Mouse (Mus musculus): ENCODE results near the gene Defa33. TPM values are rescaled to one million over a fixed set of nuclear protein-coding genes. Genes with fewer than 3 reads are reported as not detected.
"Not testable (repeated sequence)": the region's sequence is repeated elsewhere in the genome, so short reads cannot be mapped to it uniquely, and the experiment has no call there.

The Defa33 gene
- polyA plus RNA-seq (2015; fragmentation: Nextera tagmentation; extraction: Ambion mirVana) = not detected in 2 replicates

GRCm38 (mm10) chr8:21391511-21391910 lies at the start of gene Defa33:
TSS of gene Defa33 (plus strand) at chr8:21391811.
- not testable (repeated sequence) for ATAC-seq; H3K36me3 ChIP-seq (ENCODE audit: control insufficient read depth, insufficient read depth, low read length); H3K27me3 ChIP-seq (replicated peaks; ENCODE audit: control insufficient read depth, insufficient read depth, low read length); H3K9ac ChIP-seq (ENCODE audit: low read depth, low read length); H3K9me3 ChIP-seq (ENCODE audit: control insufficient read depth, low read length); H3K4me2 ChIP-seq (ENCODE audit: low read depth, low read length); H3K4me1 ChIP-seq (ENCODE audit: control insufficient read depth, insufficient read depth, low read length); H3K27ac ChIP-seq (ENCODE audit: low read length); H3K4me3 ChIP-seq (ENCODE audit: low read length)
- no CpG with 5 or more reads among the region's 2 CpGs for WGBS

GRCm38 (mm10) chr8:21378215-21378614 lies 13.4 kb upstream of the Defa33 start, which contains the start of gene Defa2:
TSS of gene Defa2 (plus strand) at chr8:21378515.
- not testable (repeated sequence) for H3K9me3 ChIP-seq (ENCODE audit: control insufficient read depth, low read length); H3K36me3 ChIP-seq (ENCODE audit: control insufficient read depth, insufficient read depth, low read length); ATAC-seq; H3K27me3 ChIP-seq (replicated peaks; ENCODE audit: control insufficient read depth, insufficient read depth, low read length); H3K4me1 ChIP-seq (ENCODE audit: control insufficient read depth, insufficient read depth, low read length); H3K4me2 ChIP-seq (ENCODE audit: low read depth, low read length); H3K9ac ChIP-seq (ENCODE audit: low read depth, low read length); H3K27ac ChIP-seq (ENCODE audit: low read length); H3K4me3 ChIP-seq (ENCODE audit: low read length)
- no CpG with 5 or more reads among the region's 2 CpGs for WGBS

- H3K9ac ChIP-seq (ENCODE audit: low read depth, low read length); H3K4me1 ChIP-seq (ENCODE audit: control insufficient read depth, insufficient read depth, low read length); H3K4me2 ChIP-seq (ENCODE audit: low read depth, low read length); H3K9me3 ChIP-seq (ENCODE audit: control insufficient read depth, low read length); H3K27ac ChIP-seq (ENCODE audit: low read length); ATAC-seq; H3K4me3 ChIP-seq (ENCODE audit: low read length); H3K27me3 ChIP-seq (replicated peaks; ENCODE audit: control insufficient read depth, insufficient read depth, low read length); H3K36me3 ChIP-seq (ENCODE audit: control insufficient read depth, insufficient read depth, low read length): not testable (repeated sequence)
- WGBS = no CpG with 5 or more reads among the region's 1 CpGs
These were observed 35.5 kb downstream of the Defa33 start, which contains the start of gene Defa36 for GRCm38 (mm10) chr8:21427111-21427510. TSS of gene Defa36 (plus strand) at chr8:21427411.

Other genes starting within 250 kb of the Defa33 start
- gene Defa22, start 229.5 kb upstream of the Defa33 start, polyA plus RNA-seq (2015; fragmentation: Nextera tagmentation; extraction: Ambion mirVana) = not detected in 2 replicates
- gene Defa31, start 200.2 kb upstream of the Defa33 start, polyA plus RNA-seq (2015; fragmentation: Nextera tagmentation; extraction: Ambion mirVana) = not detected in 2 replicates
- gene Gm15293, start 190.2 kb upstream of the Defa33 start, polyA plus RNA-seq (2015; fragmentation: Nextera tagmentation; extraction: Ambion mirVana) = not detected in 2 replicates
- gene Gm15292, start 142.1 kb upstream of the Defa33 start, polyA plus RNA-seq (2015; fragmentation: Nextera tagmentation; extraction: Ambion mirVana) = not detected in 2 replicates
- not detected in 2 replicates for gene Defa27, start 76.3 kb upstream of the Defa33 start, polyA plus RNA-seq (2015; fragmentation: Nextera tagmentation; extraction: Ambion mirVana)
- not detected in 2 replicates for gene Defa29, start 64.8 kb upstream of the Defa33 start, polyA plus RNA-seq (2015; fragmentation: Nextera tagmentation; extraction: Ambion mirVana)
- gene Defa2, start 13.3 kb upstream of the Defa33 start, polyA plus RNA-seq (2015; fragmentation: Nextera tagmentation; extraction: Ambion mirVana) = 0.83 TPM in 1 of 2 replicates, not detected in the other
- gene Defa36, start 35.6 kb downstream of the Defa33 start, polyA plus RNA-seq (2015; fragmentation: Nextera tagmentation; extraction: Ambion mirVana) = not detected in 2 replicates
- 11.5 TPM in 1 of 2 replicates, not detected in the other for gene Gm7849, start 64.7 kb downstream of the Defa33 start, polyA plus RNA-seq (2015; fragmentation: Nextera tagmentation; extraction: Ambion mirVana)
- gene Defa20, start 117.4 kb downstream of the Defa33 start, polyA plus RNA-seq (2015; fragmentation: Nextera tagmentation; extraction: Ambion mirVana) = 0.86 and 2.0 TPM in 2 replicates
- gene Defa32, start 137.2 kb downstream of the Defa33 start, polyA plus RNA-seq (2015; fragmentation: Nextera tagmentation; extraction: Ambion mirVana) = 1.1 TPM in 1 of 2 replicates, not detected in the other
- gene Defa37, start 173.6 kb downstream of the Defa33 start, polyA plus RNA-seq (2015; fragmentation: Nextera tagmentation; extraction: Ambion mirVana) = 0.39 and 1.1 TPM in 2 replicates
- 0.39 TPM in 1 of 2 replicates, not detected in the other for gene Defa28, start 191.2 kb downstream of the Defa33 start, polyA plus RNA-seq (2015; fragmentation: Nextera tagmentation; extraction: Ambion mirVana)
- gene Gm7861, start 202.7 kb downstream of the Defa33 start, polyA plus RNA-seq (2015; fragmentation: Nextera tagmentation; extraction: Ambion mirVana) = 11.5 and 21.0 TPM in 2 replicates
- gene Defa26, start 226.4 kb downstream of the Defa33 start, polyA plus RNA-seq (2015; fragmentation: Nextera tagmentation; extraction: Ambion mirVana) = 1.2 and 1.5 TPM in 2 replicates